Mouse (Mus musculus): ENCODE measurements around the gene Cic.
A peak's percentile ranks its signal among the peaks of the same experiment; 100 is the strongest.
"Not testable (repeated sequence)": the region's sequence is repeated elsewhere in the genome, so short reads cannot be mapped to it uniquely, and the experiment has no call there.

Cic gene

DNA sequence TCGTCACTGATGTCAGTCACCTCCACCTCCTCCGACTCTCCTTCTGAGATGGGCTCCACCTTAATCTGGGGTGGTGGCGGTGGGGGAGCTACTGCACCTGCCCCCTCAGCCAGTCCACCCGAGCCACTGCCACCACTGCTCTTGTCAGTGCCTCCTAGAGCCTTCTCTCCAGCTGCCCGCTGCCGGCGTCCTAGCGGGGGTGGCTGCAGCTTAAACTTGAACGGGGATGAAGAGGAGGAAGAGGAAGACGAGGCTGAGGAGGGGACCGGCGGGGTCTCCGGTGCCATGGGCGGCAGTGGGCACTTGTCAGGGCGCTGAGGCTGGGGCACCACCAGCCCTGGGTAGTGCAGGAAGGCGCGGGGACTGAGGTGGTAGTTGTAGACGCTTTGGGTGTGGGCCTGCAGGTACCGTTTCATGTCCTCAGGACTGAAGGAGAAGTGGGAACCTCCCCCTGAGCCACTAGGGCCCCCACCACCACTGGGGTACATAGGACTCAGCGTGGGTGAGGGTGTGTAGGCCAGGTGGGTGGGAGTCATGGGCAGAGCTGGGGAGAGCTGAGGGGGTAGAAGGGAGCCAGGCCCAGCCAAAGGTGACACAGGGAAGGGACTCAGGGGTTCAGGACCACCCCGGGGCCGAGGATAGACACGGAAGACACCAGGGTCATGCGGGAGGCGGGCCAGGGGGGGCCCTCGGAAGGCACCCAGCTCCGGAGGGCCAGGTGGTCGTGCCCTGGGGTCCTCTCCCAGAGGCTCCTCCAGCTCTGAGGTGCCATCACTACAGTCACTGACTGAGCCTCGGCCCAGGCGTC, 22.7 kb upstream of the Cic start:
- DNase-seq: no peak

DNA sequence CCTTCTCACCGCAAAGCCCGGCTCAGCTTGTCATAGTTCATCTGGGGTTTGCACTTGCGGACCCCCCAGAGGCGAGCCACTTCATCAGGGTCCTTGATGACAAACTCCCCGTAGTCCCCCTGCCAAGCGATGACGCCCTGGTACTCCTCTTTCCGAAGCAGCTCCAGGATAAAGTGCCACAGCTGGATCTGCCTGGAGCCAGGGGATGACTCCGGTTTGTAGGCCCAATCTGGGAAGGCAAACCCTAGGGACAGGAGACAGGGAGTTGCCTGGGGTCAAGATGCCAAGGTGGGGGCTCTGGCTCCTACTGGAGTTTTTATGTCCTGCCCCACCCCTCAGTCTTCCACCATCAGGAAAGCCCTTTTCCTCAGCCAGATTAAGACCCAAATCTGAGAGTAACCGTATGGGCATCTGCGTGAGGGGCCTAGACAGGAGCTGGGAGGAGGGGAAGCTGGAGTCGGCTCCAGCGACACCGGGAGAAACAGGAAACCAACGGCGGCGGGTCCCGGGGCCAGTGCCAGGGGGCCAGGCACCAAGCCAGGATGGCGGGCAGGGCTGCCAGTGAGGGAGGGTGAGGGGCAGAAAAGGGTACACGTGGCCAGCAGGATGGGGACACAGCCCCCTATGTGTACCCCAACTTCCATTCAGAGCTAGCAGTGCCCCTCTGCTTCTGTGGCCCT, 21.3 kb upstream of the Cic start:
- DNase-seq: peak; percentile 43

DNA sequence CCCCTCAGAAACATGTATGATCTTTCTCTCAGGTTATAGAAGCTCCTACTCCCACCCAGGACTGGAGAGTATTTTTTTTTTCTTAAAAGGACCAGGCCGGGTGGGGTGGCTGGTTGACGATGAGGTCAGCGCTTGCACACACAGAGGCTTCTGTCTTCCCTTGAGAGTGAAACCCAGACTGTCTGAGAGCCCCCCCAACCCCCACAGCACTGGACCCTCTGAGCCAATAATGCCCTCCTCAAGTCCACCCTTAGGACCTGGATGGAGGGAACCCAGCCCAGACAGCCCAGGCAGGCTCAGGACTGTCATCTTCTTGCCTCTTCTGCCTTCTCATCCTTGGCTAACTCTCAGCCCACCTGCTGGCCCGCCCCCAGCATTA, 20.8 kb upstream of the Cic start:
- peak; percentile 56 for DNase-seq

DNA sequence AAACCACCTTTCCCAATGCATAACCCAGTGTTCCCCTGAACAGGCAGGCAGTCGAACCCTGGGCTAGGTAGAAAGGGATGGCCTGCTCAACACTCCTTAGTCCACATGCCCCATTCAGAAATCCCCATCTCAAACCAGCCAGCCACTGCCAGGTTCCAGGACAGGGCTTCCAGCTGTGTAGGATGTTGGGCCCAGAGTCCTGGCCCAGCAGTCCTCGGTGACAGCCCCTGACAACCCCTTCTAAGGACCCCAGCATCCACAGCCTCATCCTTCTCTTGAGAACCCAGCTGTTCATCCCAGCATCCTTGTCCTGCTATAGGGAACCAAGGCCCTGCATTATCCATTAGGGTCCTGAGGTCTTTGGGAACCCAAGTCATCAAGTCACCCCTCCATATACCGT, 20.0 kb upstream of the Cic start:
- DNase-seq: no peak

DNA sequence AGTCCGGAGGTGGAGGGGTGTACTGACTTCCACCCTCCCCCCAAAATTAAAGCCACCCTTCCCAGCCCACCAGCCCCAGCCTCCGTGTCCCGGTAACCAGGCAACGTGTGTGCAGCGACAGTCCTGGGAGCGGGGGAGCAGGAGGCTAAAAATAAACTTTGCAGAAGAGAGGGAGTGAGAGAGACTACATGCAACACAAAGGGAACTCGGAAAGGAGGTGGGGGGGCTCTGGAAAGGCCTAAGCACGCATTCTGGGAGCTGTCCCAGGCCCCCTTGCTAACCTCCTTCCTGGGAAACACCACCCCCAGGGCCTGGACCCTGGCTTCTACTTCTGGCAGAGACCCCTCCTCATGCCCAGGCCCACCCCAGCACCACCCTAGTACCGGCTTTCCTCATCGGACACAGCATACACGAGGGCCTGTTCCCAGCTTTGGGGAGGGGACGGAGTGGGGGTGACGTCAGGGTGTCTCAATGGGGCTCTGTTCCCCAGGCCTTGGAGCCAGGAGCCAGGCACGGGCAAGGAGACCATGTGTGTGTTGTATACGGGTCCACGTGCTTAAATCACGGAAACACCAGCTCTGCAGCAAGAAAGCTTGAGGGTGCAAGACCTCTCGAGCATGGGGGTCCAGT, 19.4 kb upstream of the Cic start:
- DNase-seq: peak; percentile 79

DNA sequence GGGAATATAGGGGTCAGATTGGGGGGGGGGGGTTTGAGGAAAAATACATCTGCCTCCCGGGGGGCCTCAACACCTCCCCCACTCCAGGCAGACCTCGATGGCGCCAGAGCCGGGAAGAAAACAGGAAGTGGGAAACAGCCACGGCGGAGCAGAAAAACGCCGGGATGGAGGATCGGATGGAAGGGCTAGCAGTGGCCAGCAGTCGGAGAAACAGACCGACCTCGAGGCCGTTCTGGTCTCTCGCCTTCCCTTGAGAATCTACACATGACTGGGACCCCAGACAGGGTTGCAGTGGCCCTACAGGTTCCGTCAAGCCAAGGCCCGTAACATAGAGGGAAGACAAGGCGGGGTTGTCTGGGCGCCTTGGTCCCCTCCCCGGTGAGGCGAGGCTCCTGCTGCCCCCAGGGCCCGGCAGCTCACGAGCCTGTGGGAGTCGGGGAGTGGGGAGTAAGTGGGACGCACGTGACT, 18.6 kb upstream of the Cic start:
- DNase-seq: no peak

DNA sequence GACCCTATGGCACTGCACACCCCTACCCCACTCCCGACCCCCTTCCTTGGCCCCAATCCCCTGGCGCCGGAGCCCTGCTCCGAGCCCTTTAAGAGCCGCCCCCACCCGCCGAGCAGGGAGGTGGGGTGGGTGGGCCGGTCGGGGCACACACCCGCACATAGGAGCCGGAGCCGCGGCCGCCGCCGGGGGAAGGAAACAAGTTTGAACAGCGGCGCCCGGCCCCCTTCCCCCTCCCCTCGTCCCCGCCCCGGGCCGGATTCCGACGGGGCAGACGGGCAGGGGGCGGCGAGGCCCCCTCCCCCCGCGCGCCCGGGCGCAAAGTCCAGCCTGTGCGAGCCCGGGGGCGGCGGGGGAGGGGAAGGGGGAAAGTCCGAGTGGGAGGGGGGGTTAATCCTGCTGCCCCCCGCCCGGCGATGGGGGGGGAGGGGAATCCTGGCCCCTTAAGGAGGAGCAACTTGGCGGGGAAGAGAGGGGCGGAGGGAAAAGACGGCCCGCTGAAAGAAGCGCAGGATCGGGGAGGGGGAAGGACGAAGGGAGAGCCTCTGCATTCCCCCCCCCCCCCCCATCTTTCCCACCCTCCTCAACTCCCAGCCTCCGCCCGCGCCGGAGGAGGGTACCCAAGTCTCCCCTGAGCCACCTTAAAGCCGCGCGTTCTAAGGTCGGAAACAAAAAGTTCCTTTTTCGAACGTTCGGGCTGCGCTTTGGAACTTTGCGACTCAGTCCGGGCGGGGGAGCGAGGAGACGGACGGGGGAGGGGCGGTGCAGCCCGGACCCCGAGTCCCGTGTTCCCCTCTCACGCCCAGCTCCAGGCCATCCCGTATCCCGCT, 18.0 kb upstream of the Cic start:
- peak; percentile 88 for DNase-seq

DNA sequence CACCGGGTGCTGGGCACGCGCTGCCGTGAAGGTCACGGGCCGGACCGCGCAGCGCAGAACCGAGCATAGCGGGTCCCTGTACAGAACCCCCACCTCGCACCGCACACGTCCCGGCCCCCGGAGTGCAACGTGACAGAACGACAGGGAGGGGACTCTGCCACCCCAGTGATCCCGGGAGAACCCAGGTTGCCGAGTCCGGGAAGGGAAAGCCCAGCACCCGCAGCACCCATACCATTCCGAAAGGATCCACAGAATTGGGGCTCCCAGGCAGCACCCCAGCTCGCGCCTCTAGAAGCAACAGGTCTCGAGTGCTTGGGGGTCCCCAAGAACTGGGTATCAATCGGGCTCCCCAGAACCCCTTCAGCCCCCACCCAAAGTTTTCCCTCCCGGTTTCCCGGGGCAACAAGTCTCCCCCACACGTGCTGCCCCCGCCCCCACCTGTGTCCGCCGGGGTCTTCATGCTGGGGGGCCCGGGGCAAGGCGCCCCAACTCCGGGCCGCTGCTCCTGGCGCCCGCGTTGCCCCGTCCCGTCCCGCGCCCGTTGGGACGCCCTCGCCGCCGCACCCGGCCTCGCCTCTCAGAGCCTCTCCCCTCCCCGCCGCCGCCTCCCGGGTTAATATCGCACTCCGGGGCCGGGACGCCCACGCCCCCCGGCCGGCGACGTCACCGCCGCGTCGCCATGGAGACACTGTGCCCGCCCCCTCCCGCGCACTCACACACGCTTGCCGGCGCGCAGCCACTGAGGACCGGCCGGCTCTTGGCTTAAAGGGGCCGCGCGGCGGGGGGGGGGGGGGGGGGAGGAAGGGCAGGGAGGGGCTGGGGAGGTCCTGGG, 17.1 kb upstream of the Cic start, which contains the start of gene Erf:
TSS of gene Erf (minus strand) at position 621 of the 832 bp plus-strand sequence.
- DNase-seq: peak; percentile 94

DNA sequence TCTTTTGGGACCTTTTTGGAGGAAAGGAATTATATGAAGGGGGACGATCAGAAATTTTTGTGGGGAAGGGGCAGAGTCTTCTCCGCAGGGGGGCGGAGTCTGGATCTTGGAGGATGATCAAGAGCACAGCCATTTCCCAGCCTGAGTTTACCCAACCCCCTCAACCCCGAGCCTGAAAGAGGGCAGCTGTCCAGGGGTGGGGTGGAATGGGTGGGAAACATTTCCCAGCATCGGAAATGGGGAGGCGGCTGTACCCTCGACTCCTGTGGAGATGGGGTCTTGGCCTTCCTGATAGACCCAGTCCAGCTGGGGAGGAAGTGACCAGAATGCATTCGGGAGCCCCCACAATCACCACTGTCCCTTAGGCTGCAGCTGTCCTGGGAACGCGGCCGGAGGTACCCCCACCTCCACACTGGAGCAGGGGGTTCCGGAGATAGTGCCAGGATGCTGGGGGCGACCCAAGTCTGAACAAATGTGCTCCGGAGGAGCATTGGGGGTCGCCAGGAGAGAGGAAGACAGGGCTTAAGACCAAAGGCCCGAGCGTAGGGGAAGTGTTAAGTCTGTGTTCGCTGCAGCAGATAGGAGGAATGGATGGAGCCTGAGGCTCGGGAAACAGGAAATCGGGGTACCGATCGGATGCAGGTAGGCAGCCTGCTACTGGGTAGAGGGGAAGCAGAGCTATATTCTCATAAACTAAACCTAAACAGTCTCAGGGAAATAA, 16.3 kb upstream of the Cic start:
- DNase-seq: peak; percentile 70

DNA sequence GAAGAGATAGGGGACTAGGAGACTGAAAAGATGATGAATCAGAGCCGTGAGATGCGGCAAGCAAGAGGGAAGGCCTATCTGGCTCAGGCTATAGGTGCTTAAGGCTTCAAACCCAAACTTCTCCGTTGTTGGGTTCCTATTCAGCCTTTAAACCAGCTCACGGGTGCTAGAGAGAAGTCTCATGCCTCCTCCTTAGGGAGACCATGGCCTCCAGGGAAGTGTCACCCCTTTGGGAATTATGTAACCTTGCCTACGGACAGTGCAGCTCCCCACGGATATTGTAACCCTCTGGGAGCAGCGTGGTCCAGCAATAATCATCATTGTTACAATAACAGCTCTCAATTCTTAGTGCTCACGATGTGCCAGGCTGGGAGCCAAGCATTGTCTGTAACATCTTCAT, 15.7 kb upstream of the Cic start:
- DNase-seq: peak; percentile 17

DNA sequence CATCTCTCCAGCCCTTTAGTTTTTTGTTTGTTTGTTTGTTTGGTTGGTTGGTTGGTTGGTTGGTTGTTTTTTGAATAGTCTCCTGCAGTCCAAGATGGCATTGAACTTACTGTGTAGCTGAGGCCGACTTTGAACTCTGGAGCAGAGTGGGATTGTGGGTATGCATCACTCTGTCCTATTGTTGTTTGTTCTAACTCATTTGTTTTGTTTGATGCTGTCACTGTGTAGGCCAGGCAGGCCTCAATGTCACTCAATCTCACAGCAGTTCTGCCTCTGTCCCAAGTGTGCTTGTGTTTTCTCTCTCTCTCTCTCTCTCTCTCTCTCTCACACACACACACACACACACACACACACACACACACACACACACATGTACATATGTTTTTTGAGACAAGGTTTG, 5.6 kb upstream of the Cic start:
- no peak for DNase-seq

DNA sequence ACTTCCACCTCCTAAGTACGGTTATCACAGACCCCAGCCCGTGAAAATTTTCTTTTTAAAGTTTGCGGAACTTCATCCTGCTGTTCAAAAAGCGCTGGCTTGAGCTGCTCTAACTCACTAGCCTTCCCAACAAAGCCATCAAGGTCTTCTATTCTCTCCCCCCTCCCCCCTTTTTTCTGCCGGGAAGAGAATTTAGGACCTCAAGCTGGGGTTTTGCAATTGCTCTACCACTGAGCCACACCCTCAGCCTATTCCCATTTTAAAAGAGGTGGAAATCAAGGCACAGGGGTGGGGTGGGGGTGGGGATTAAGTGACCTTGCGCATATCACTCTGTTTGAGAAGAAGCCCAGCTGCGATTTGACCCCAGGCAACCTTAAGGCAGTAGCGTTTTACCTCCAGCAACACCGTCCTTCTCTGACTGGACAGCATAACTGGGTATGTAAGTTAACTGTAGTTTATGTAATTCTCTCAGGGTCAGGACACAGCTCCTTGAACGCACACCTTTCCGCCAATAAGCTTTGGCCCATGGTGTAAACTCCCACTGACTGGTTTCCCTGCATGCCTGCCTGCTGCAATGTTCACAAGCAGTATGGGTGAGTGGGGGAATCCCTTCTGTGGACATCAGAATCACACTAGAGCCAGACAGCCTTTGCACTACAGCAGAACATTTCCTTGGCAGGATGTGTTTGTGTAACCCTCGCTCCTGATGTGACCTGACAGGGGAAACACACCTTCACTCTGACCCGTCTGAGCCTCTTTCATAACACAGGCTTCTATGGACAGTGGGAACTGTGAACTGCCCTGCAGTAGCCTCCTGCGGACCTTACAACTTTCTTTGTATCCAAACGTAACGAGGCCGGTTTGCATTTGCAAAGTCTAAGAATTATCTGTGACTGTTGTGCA, 3.3 kb upstream of the Cic start:
- no peak for DNase-seq

DNA sequence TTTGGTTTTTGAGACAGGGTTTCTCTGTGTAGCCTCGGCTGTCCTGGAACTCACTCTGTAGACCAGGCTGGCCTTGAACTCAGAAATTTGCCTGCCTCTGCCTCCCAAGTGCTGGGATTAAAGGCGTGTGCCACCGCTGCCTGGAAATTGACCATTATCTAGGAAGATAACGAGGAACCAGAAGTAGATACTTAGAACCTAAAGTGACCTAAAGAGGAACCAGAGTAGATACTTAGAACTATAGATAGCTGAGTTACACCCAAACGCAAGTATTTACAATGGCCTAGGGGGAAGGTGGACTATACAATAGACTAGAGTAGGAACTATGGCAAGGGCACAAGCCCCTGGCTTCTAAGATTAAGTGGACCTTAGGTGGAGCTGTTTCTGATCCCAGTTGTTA, 1.8 kb upstream of the Cic start:
- DNase-seq: not testable (repeated sequence)

DNA sequence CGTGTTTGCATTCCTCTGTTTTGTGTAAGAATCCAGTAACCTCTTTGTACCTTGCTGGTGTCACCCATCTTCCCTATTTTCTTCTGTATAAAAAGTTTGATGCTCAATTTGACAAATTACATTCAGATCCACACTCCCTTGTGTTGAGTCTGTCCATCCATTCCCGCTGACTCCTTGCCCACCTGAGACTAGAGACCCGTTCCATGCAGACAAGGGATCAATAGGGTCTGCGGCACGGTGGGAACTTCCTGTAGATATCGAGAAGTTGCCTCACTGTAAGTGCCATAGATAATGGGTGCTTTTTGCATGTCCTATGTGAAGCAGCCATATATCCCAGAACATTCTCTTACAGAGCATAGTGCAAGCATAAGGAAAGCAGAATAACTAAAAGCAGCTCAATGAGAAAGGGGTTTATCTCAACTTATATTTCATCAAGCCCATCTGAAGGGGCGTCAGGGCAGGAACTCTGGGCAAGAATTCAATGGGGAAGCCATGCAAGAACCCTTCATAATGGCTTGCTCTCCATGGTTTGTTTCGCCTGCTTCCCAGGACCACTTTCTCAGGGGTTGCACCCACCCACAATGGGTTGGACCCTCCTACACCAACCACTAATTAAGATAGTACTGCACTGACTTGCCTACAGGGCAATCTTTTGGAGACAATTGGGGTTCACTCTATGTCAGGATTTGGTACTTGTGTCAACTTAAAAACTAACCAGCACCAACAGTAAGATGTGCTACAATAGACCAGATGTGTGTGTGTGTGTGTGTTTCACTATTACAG, 1.1 kb upstream of the Cic start:
- no peak for DNase-seq

DNA sequence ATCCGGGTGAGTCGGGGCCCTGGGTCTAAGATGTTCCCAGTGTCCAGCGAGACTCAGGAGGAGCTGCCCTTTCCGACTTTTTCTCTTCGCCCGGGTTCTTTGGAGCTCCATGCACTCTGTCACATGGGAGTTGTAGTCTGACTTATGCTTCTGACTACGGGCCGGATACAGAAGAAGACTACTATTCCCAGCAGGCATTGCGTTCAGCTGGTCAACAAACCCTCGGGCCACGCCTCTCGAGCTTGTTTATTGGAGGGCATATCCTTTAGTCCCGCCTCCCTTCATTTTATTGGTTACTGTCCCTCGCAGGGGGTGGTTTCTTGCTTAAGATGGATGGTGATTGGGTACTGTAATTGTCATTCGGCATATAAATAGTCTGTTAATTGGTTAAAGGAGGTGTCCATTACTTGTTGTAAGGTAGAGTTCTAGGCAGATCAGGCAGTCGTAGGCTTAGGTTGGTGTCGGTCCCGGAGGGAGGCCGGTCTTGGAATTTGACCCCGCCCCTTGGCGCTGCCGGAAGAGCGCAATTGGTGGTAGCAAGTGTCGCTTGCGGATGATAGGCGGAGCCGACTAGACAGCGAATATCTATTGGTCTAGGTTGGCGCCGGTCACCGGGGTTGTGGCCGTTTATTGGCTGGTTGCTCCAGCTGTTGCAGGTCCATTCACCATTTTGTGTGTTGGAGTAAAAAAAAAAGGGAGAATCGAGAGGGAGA, 403 bp downstream of the Cic start:
- DNase-seq: peak; percentile 100

DNA sequence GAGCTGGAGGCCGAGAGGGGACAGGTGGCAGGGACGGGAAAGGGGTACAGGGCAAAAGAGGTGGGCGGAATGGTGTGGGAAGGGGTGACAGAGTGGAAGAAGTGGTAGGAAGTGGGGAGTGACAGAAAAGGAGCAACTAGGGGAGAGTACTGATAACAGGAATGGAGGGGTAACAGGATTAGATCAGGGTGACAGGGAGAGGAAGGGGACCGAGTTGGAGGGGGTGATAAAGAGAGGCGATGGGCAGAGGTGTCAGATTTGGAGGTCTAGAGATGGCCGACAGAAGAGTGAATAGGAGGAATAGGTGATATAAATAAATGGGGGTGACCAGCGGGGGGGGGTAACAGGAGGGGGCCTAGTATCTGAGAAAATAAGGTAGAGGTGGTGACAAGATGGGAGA, 1.1 kb downstream of the Cic start:
- DNase-seq: no peak

DNA sequence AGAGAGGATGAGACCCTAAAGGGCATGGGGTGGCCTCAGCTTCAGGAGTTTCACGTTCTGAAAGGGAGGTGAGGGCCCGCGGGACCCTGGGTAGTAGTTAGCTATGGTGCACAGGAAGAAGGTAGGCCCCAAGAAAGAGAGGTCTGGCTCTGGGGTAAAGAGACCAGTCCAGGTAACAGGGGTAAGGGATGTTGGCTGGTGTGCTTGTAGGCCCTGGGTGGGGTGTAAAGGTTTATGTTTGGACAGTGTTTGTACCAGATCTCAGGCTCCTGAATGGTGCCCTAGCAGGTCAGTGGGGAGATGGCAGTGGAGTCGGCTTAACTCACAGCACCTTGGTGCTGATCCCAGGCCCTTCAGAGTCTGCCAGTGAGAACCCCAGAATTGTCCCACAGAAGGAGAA, 1.5 kb downstream of the Cic start:
- DNase-seq: no peak

DNA sequence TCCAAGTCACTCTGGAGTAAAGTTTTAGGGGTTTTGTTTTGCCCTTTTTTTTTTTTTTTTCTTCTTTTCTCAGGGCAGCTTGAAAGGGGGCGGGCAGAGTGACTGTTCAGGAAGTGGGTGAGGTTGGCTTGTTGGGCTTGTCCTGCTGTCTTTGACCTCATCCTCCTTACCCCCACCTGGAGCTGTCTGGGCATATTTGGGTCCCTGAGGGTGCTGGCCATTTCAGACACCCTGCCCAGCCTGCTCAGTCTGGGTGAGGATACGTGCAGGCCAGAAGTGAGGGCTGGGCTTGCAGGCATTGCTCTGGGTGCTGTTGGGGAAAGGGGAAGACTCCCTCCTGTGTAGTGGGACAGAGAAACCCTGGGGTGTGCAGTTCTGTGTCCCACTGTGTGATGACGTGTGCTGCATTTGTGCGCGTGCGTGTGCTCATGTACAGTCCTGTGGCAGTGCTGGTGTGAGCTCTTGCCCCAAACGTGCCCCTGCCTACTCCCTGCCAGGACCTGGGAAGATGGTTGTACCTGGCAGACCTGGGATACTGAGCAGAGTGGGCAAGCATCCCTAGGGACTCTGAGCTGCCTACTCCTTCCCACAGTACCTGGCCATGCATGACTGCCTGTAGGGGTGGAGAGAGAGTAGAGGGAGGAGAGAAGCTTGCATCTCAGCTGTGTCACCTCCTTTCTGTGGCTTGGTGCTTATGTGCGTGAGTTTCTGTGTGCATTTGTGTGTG, 2.2 kb downstream of the Cic start:
- no peak for DNase-seq
